Mouse (Mus musculus) right cerebral cortex, adult 2 months (tissue): Measurements from ENCODE around the gene Rab11fip3.
A peak's percentile ranks its signal among the peaks of the same experiment; 100 is the strongest.

Source experiments
- DNase-seq, 2 experiments: peaks; one replicate each; pipeline ENCODE4 v3.0.0; 2021 to 2022; ENCODE audit warnings: low spot score in 2 of 2

The Rab11fip3 gene

DNA sequence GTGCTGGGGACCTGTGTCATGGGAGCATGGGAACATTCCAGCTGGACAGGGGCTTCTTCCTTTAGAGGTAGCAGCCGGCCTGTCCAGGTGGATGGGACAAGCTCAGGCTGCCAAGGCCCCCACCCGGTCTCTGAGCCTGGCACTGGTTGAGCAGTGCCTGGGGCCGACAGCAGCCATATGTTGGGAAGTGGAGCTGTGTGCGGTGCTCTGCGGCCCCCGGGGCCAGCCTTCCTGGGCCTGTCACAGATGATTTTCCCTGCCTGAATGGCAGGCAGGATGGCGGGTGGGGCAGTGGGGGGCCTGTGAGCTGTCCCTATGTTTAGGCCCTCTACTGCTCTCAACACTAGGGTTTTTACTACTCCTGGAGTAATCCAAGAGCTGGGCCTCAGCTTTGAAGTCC lies 113.2 kb downstream of the Rab11fip3 start:
- DNase-seq: no peak

- no peak for DNase-seq
Observed at GRCm38 (mm10) chr17:25955736-25956135, 113.6 kb downstream of the Rab11fip3 start.

- no peak for DNase-seq
Observed at GRCm38 (mm10) chr17:25954671-25955070, 114.7 kb downstream of the Rab11fip3 start.

DNA sequence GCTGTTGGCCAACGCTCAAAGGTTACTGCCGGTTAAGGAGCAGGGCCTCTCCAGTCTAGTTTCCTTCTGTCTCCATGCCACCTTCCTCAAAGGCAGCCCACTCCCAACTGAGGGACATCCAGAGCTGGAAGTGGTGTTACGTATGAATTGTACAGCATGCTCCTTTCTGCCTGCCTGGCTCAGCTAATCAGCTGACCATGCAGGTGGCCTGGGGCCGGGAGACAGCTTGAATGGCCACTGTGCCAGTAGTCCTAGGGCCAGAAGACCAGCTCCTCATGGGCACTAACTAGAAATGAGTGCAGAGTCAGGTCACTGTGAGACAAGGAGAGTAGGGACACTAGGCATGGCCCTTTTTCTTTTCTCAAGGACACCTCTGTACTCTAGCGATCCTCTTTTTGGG lies 116.2 kb downstream of the Rab11fip3 start:
- DNase-seq: no peak

- no peak for DNase-seq
Observed at GRCm38 (mm10) chr17:25951803-25952623, 117.3 kb downstream of the Rab11fip3 start, which contains the start of gene A930017K11Rik. Gene A930017K11Rik (minus strand): TSS chr17:25952565.

GRCm38 (mm10) chr17:25951225-25951802 lies 118.0 kb downstream of the Rab11fip3 start:
- no peak for DNase-seq

DNA sequence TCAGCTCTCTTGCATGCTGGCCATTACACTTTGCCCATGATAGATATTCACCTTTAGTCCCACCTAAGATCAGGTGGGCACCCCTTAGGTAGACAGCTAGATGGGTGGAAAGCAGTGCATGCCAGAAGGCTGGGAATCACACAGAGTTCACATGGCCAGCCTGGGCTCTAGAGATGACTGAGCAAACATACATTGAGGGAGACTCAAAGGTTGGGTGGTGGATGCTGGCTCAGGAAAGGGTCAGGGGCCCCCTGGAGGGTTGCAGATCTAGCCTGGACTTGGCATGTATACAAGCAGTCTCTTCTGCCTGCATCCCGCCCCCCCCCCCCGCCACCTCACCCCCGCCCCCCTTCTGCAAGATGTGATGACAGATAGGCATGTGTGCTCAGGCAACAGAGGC lies 118.6 kb downstream of the Rab11fip3 start:
- no peak for DNase-seq

DNA sequence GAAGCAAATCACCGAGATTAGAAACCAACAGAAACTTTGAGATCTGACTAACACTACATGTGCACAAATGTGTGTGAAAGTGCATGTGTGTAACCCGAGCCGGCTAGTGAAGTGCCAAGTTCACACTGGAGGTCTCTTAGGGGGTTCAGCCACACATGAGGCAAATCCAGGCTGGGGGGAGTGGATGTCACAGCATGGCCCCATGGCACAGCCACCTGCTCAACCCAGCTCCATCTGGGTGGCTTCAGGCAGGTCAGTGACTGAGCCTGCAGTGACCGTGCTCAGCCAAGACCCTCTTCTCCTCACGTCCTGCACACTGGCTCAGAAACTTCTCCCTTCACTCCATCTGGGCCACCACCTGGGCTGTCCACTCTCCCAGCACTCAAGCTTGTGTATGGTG lies 119.4 kb downstream of the Rab11fip3 start:
- no peak for DNase-seq

DNA sequence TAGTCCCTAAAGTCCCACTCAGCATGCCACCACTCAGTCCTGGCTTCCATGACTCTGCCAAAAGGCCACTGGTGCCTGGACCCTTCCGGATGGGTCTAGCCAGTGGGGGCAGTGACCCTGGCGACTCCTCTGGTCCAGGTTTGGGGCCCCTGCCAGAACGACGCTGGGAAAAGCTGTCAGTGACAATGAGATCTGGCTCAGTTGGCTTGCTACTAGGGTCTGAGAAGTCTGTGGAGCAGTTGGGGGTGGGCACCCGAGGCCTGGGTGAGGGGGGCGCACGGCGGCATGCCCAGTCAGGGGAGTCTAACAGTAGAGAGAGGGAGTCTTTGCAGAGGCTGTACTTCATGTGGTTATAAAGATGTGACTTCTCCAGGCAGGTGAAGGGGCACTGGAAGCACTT lies 121.3 kb downstream of the Rab11fip3 start:
- no peak for DNase-seq

DNA sequence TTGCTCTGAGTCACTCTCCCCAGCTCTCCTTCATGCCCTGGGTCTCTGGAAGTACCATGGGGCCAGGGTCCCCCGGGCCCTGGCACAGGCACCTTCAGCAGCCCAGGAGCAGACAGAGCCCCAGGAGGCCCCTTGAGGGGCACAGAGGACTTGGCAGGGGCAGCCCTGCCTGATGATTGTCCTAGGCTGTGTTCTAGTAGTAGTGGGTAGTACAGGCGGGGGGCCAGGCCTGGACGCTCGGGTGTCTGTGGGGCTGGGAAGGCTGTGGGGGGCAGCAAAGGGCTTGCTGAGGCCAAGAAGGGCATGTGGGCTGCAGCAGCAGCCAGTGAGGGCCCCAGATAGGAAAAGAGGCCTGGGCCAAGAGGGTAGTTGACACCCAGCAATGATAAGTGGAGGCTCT lies 121.8 kb downstream of the Rab11fip3 start:
- DNase-seq: no peak

DNA sequence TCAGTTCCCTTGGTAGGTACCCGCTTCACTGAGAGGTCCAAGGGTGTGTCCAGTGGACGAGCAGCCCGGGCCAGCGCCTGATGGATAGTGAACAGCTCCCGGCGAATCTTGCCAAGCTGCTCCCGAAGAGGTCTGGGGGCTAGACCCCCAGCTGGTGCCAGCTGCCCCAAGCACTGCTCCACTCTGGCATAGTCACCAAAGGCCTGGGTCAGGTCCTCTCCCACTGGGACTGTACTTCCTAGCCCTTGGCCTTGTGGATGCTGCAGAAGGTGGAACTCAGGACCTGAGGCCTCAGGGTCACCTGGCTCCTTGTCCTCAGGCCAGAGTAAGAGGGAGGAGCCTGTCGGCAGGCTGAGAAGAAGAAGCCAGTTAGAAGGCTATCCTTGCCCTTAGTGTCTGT lies 122.5 kb downstream of the Rab11fip3 start:
- DNase-seq: no peak

DNA sequence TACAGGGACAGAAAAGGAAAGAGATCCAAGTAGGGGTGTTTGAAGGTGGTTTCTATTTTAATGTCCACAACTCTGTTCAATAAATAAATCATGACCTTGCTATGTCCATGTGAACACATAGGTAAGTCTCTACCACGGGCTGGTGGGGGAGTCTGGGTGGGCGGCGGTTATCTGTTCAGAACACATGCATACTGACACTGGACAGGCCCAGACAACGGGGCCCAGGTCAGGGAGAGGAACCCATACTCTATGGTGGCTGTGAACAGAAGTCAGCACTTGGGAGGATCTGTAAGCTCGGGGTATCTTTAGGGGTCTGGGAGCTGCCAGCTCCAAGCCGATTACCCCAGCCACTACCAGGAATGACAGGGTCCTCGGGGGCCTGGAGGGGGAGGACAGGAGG lies 123.0 kb downstream of the Rab11fip3 start:
- DNase-seq: no peak

DNA sequence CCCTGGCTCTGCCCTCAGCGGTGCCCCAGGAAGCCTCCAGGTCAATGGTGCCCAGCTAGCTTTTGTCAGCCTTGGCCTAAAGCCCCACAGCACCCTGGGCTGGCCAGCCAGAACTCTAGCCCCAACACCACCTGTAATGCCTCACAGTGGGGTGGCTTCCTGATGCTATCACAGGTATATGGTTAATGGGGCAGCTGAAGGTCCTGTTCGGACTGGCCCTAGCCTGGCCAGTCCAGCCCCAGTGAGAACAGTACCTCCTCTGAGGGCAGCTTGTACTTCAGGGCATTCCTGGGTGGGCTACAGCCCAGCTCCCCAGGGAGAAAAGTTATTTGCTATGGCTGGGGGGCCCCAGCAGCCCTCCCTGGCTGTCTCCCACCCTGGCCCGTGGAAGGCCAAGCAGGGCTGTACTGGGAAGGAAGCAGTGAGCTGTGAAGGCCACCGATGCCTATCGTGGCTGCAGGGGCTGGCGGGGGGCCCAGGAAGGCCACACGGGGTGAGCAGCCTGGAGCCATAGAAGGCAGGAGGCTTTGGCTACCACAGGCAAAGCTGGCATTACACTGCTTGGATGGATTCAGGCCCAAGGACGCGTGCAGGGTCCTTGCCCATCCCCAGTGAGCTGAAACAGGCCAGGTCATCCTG lies 123.7 kb downstream of the Rab11fip3 start:
- DNase-seq: no peak

- no peak for DNase-seq
Observed at GRCm38 (mm10) chr17:25944366-25945163, 124.8 kb downstream of the Rab11fip3 start, which contains the start of the genes Pigq and Nhlrc4. Gene Pigq (minus strand): TSS chr17:25944936. Gene Nhlrc4 (minus strand): TSS chr17:25944961.

GRCm38 (mm10) chr17:25943769-25944168 lies 125.6 kb downstream of the Rab11fip3 start:
- no peak for DNase-seq

- DNase-seq: no peak
Observed at GRCm38 (mm10) chr17:25943221-25943620, 126.1 kb downstream of the Rab11fip3 start.

DNA sequence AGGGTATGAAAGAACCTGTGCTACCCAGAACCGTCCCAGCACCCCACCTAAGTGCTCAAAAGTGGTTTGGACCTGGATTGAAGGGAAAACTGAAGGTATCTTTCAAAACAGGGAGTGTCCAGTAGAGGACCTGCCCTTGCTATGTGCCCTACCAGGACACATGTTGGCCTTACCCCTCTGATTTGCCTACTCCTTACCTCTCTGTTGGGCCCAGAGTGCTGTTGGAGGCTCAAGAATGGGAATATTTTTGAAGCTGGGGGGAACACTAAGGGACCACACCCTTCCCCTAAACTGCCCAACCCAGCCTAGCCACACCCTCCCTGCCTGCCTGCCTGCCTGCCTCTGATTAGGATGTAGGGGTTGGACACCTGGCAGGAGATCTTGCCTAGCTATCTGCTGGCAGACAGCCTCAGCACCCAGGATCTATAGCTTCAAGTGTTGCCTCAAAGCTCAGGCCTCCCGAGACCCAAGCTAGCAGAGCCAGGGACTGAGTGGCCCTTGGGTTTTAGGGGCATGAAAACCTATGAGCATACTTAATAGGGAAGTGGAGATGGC lies 126.7 kb downstream of the Rab11fip3 start:
- no peak for DNase-seq

DNA sequence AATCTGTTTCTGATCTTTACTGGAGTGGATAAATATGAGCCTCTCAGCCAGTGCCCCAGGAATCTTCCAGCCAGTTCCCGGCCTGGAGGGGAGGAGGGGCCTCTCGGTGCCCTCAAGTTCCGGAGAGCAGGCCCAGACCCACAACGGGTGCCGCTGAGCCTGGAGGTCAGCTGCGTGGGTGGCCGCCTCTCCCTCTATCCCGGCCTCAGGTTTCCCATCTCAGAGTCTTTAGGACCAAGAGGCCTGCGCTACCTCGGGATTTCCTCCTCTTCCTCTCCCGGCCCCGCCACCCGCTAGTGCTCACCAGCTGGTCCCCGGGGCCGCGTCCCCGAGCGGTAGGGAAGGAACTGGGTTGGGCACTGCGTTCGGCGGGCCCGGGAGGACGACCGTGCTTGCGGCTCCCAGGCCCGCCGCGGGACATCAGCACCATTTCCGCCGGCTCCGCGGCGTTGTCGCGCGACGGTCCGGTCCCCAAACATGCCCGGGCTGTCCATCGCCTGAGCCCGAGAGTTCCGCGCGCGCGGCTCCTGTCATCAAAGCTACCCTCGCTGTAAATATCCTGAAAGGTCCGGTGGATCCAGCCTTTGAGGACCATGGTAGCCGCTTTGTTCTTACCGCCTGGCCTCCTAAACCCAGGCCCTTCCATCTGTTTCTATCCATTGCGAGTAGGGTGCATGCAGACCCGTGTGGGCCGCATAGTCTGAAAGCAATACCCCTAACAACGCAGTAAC lies 127.7 kb downstream of the Rab11fip3 start:
- DNase-seq: peak; percentile 77 to 79
